Mouse (Mus musculus) liver, embryonic 15.5 days (tissue): ENCODE data around the gene Akr1d1. TPM values are rescaled to one million over a fixed set of nuclear protein-coding genes. Genes with fewer than 3 reads are reported as not detected.

Experiments
- ATAC-seq: fragments of 200-750 bp; cut with Nextera tagmentation; 2 replicates; pipeline ENCODE4 v1.8.0; 2017; ENCODE audit warnings: moderate number of reproducible peaks, mild to moderate bottlenecking, moderate library complexity; ENCODE audit not compliant: insufficient read depth
- H3K27ac ChIP-seq: fragments of 300-500 bp; sonication (generic); replicated peaks from 2 replicates; pipeline ENCODE4 v1.5.1; 2015; ENCODE audit warnings: mild to moderate bottlenecking, inconsistent platforms
- H3K27me3 ChIP-seq: fragments of 300-500 bp; sonication (generic); 2 replicates; pipeline ENCODE4 v1.6.1; 2015; ENCODE audit warnings: mild to moderate bottlenecking, inconsistent platforms
- H3K36me3 ChIP-seq: fragments of 300-500 bp; sonication (generic); replicated peaks from 2 replicates; pipeline ENCODE4 v1.6.1; 2015; ENCODE audit warnings: moderate library complexity, mild to moderate bottlenecking, inconsistent platforms
- H3K4me1 ChIP-seq: fragments of 300-500 bp; sonication (generic); replicated peaks from 2 replicates; pipeline ENCODE4 v1.6.1; 2015; ENCODE audit warnings: inconsistent platforms
- H3K4me2 ChIP-seq: fragments of 300-500 bp; sonication (generic); 2 replicates; pipeline ENCODE4 v1.6.1; 2015; ENCODE audit warnings: moderate library complexity, mild to moderate bottlenecking, inconsistent platforms
- H3K4me3 ChIP-seq: fragments of 300-500 bp; sonication (generic); replicated peaks from 2 replicates; pipeline ENCODE4 v1.5.1; 2015; ENCODE audit warnings: mild to moderate bottlenecking, inconsistent platforms
- H3K9ac ChIP-seq: fragments of 300-500 bp; sonication (generic); 2 replicates; pipeline ENCODE4 v1.6.1; 2015; ENCODE audit warnings: moderate library complexity, mild to moderate bottlenecking, inconsistent platforms
- H3K9me3 ChIP-seq: fragments of 300-500 bp; sonication (generic); replicated peaks from 2 replicates; pipeline ENCODE4 v1.6.1; 2016; ENCODE audit warnings: inconsistent platforms
- WGBS: fragments of 180-500 bp; shearing (Covaris S2); methylation state at CpG from one replicate; pipeline ENCODE4 v1.1.7; 2015; ENCODE audit warnings: mixed read lengths; ENCODE audit not compliant: insufficient replicate concordance; 5-methylcytosine and 5-hydroxymethylcytosine counted together
- polyA plus RNA-seq: library from polyadenylated mRNA; unstranded; fragments of >200 nt; fragmentation: Nextera tagmentation; extraction: Ambion mirVana; gene quantifications from 2 replicates; pipeline ENCODE4 v1.2.1, GENCODE M21; 2015

Gene Akr1d1
- polyA plus RNA-seq, 1 experiment from 2014 or later = 8.7 TPM

GRCm38 (mm10) chr6:37598033-37598432, 68.1 kb downstream of the Akr1d1 start:
- Histone ChIP-seq H3K4me2 (no peak overlapping the region), H3K9ac (no peak overlapping the region), H3K4me1 (peaks cover 5% of the 10 kb centered on the region; the same call in 1 of the 2 replicates), H3K27ac (no peak overlapping the region), H3K9me3 (no peaks in the 10 kb centered on the region), H3K4me3 (no peak overlapping the region), H3K27me3 (no peaks in the 10 kb centered on the region), H3K36me3 (no peaks in the 10 kb centered on the region)
- no peak for ATAC-seq

DNA sequence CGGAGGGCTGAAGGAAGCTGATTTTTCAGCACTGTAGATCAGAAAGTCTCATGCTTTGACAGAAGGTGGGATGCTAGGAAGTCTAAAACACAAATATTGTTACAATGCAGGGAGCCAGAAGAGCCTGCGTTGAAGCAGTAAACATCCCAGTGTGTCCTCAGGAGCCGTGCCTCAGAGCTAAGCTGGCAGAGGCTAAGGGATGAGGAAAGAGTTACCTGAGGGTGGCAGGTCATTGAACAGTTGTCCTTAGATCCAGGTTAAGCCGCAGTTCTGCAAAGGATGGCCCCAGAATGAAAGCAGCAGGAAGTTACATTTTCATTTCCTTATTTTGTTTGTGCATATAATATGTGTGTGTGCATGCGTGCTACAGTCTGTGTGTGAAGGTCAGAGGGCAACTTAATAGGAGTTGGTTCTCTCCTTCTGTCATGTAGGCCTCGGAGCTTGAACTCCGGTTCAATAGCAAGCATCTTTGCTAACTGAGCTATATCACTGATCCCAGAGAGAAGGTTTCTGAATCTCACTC, 71.1 kb downstream of the Akr1d1 start:
- WGBS = 58% methylated on average over 7 of the region's 7 CpGs

GRCm38 (mm10) chr6:37602857-37603765, 73.1 kb downstream of the Akr1d1 start:
- H3K36me3 ChIP-seq = no peaks in the 10 kb centered on the region
- no peaks in the 10 kb centered on the region for H3K9me3 ChIP-seq
- no peak for ATAC-seq
- 0 out of 2 replicates have a peak, but pooled peaks cover 5% of the 10 kb centered on the region for H3K4me1 ChIP-seq
- H3K4me2 ChIP-seq = no peak overlapping the region
- 37% methylated on average over 9 of the region's 9 CpGs for WGBS
- no peak overlapping the region for H3K9ac ChIP-seq
- 0 out of 2 replicates have a peak overlapping the region, but pooled peaks have one; percentile 19 for H3K27ac ChIP-seq
- no peak overlapping the region for H3K4me3 ChIP-seq
- H3K27me3 ChIP-seq = no peaks in the 10 kb centered on the region

More for the DNA sequence above, 71.1 kb downstream of the Akr1d1 start:
- Histone ChIP-seq H3K4me3 (no peak overlapping the region), H3K9me3 (no peaks in the 10 kb centered on the region), H3K27ac (no peak overlapping the region), H3K9ac (no peak overlapping the region), H3K4me1 (0 out of 2 replicates have a peak, but pooled peaks cover 5% of the 10 kb centered on the region), H3K36me3 (no peaks in the 10 kb centered on the region), H3K27me3 (no peaks in the 10 kb centered on the region), H3K4me2 (no peak overlapping the region)
- no peak for ATAC-seq

GRCm38 (mm10) chr6:37604178-37604883, 74.4 kb downstream of the Akr1d1 start:
- 0 out of 2 replicates have a peak, but pooled peaks cover 5% of the 10 kb centered on the region for H3K4me1 ChIP-seq
- ATAC-seq = no peak
- no peaks in the 10 kb centered on the region for H3K9me3 ChIP-seq
- 62% methylated on average over 4 of the region's 4 CpGs for WGBS
- no peaks in the 10 kb centered on the region for H3K36me3 ChIP-seq
- no peak overlapping the region for H3K4me3 ChIP-seq
- no peaks in the 10 kb centered on the region for H3K27me3 ChIP-seq
- no peak overlapping the region for H3K27ac ChIP-seq
- H3K4me2 ChIP-seq = no peak overlapping the region
- H3K9ac ChIP-seq = no peak overlapping the region

DNA sequence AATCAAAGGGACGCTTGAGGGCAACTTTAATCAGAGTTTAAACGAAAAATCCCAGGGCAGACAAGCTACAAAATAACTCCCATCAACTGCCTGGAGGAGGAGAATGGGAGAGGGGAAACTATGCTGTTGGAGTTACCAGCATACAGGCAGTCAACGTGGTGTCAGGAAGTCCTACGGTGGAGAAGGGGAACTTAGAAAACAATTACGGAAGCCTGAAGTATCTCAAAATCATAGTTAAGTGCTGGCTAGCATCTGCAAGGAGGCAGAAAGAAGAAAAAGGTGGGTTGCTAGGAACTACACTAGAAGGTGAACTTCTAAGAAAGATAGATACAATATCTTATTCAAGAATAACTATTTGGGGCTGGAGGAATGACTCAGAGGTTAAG, 74.9 kb downstream of the Akr1d1 start:
- Histone ChIP-seq H3K9ac (no peak overlapping the region), H3K4me2 (no peak overlapping the region), H3K27ac (no peak overlapping the region), H3K4me1 (0 out of 2 replicates have a peak, but pooled peaks cover 5% of the 10 kb centered on the region), H3K27me3 (no peaks in the 10 kb centered on the region), H3K36me3 (no peaks in the 10 kb centered on the region), H3K4me3 (no peak overlapping the region), H3K9me3 (no peaks in the 10 kb centered on the region)
- ATAC-seq = no peak
- WGBS = 33% methylated on average over 5 of the region's 5 CpGs

- H3K27ac ChIP-seq = no peak overlapping the region
- no peak overlapping the region for H3K4me2 ChIP-seq
- ATAC-seq = no peak
- no peak overlapping the region for H3K4me3 ChIP-seq
- no peaks in the 10 kb centered on the region for H3K36me3 ChIP-seq
- H3K9ac ChIP-seq = no peak overlapping the region
- 0 out of 2 replicates have a peak, but pooled peaks cover 5% of the 10 kb centered on the region for H3K4me1 ChIP-seq
- H3K9me3 ChIP-seq = no peaks in the 10 kb centered on the region
- no peaks in the 10 kb centered on the region for H3K27me3 ChIP-seq
- WGBS = 25% methylated on average over 3 of the region's 3 CpGs
These were observed 77.7 kb downstream of the Akr1d1 start for GRCm38 (mm10) chr6:37607511-37608289.

- no peaks in the 10 kb centered on the region; the same call in 1 of the 2 replicates for H3K4me1 ChIP-seq
- H3K4me3 ChIP-seq = no peak overlapping the region
- no peaks in the 10 kb centered on the region for H3K36me3 ChIP-seq
- ATAC-seq = no peak
- H3K27me3 ChIP-seq = no peaks in the 10 kb centered on the region
- 55% methylated on average over 6 of the region's 6 CpGs for WGBS
- no peak overlapping the region for H3K9ac ChIP-seq
- no peaks in the 10 kb centered on the region for H3K9me3 ChIP-seq
- H3K4me2 ChIP-seq = no peak overlapping the region
- H3K27ac ChIP-seq = no peak overlapping the region
These were observed 82.8 kb downstream of the Akr1d1 start for GRCm38 (mm10) chr6:37612603-37613284.

DNA sequence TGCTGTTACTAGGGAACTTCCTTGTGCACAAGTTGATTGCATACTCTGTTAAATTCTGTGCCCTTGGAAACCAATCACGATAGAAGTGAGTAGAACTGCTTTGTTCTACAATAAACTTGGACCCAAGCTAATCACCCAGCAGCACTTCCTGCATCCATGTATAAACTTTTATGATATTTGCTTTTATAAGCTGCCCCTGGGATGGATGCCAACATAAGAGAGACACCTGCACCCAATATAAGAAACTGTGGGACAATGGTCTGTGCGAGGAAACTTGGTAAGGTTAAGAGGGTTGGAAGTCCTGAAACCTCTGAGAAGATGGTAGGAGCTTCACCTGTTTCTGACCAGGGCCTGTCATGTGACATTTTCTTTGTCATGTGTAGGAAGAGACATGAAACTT, 85.5 kb downstream of the Akr1d1 start:
- 71% methylated on average over 2 of the region's 2 CpGs for WGBS
- no peak overlapping the region for H3K4me3 ChIP-seq
- no peak overlapping the region for H3K4me2 ChIP-seq
- H3K27me3 ChIP-seq = no peaks in the 10 kb centered on the region
- H3K36me3 ChIP-seq = no peaks in the 10 kb centered on the region
- no peaks in the 10 kb centered on the region for H3K9me3 ChIP-seq
- H3K4me1 ChIP-seq = peaks cover 3% of the 10 kb centered on the region
- H3K9ac ChIP-seq = no peak overlapping the region
- no peak overlapping the region for H3K27ac ChIP-seq
- ATAC-seq = no peak

DNA sequence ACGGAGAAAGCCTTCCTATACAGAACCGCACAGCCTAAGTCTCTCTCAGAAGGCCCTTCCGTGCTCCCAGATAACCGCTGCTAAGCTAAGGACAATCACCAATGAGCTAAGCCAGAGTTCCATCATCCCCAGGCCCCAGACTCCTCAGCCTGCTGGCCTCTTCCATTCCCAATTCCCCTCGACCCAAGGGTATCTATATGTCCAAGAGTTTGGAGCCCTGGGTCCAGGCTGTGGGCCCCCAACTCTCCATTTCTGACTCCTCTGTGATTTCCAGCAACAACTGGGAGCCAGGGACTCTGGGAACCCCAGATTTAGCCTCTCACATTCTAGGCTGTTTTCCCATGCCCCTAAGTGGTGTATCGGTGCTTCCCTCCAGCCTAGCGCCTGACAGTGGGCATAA, 86.2 kb downstream of the Akr1d1 start:
- Histone ChIP-seq H3K4me1 (peaks cover 3% of the 10 kb centered on the region), H3K27me3 (no peaks in the 10 kb centered on the region), H3K4me2 (no peak overlapping the region), H3K9me3 (no peaks in the 10 kb centered on the region), H3K9ac (no peak overlapping the region), H3K27ac (no peak overlapping the region), H3K36me3 (no peaks in the 10 kb centered on the region), H3K4me3 (no peak overlapping the region)
- no peak for ATAC-seq
- WGBS = 74% methylated on average over 7 of the region's 7 CpGs

GRCm38 (mm10) chr6:37617431-37618011, 87.5 kb downstream of the Akr1d1 start:
- no peak overlapping the region for H3K27ac ChIP-seq
- no peak overlapping the region for H3K9ac ChIP-seq
- no peaks in the 10 kb centered on the region for H3K36me3 ChIP-seq
- H3K4me3 ChIP-seq = no peak overlapping the region
- ATAC-seq = peak; percentile 18; the same call in 1 of the 2 replicates
- H3K27me3 ChIP-seq = no peaks in the 10 kb centered on the region
- H3K9me3 ChIP-seq = no peaks in the 10 kb centered on the region
- H3K4me2 ChIP-seq = no peak overlapping the region
- peaks cover 5% of the 10 kb centered on the region for H3K4me1 ChIP-seq
- WGBS = 18% methylated on average over 10 of the region's 10 CpGs
